Comparison of ENCODE assay signal across 20 mouse cellular contexts in genomic region chr12:104060126-104060525, GRCm38 (mm10).
"Had no signal": no experiment of that assay in that cellular context is flagged by ENCODE, and none has a peak within 500 bp of the region (broad histone marks: within the 10 kb centered on the region; RNA-seq: fewer than 3 reads in every experiment).

No protein-coding gene starts in this region.

- ATAC-seq: hindbrain, embryonic 16.5 days; hindbrain, postnatal 0 days; inflammation-experienced regulatory T-cells, adult 6 months; intestine, embryonic 15.5 days; intestine, embryonic 16.5 days; intestine, postnatal 0 days had no signal

- DNase-seq: heart, postnatal 14 days; heart, postnatal 36 days; heart, postnatal 4 days; kidney, adult 11 months; kidney, adult 18-20 months; kidney, adult 2 months; kidney, adult 8-10 months; kidney, adult 9 months; kidney, postnatal 10 days; kidney, postnatal 14 days; kidney, postnatal 25 days; kidney, postnatal 36 days; kidney, postnatal 4 days; layer of hippocampus, postnatal 36 days had no signal
